Mouse (Mus musculus) stomach, postnatal 0 days (tissue): ENCODE results near the gene Chrna9.

ENCODE experiments used
- CTCF ChIP-seq: IDR thresholded peaks from 2 replicates; pipeline ENCODE4 v1.5.1; 2016; ENCODE audit warnings: antibody characterized with exemption, low read depth, mild to moderate bottlenecking, moderate library complexity
- EP300 ChIP-seq: optimal IDR thresholded peaks from 2 replicates; pipeline ENCODE3; 2016; ENCODE audit warnings: antibody characterized with exemption

DNA sequence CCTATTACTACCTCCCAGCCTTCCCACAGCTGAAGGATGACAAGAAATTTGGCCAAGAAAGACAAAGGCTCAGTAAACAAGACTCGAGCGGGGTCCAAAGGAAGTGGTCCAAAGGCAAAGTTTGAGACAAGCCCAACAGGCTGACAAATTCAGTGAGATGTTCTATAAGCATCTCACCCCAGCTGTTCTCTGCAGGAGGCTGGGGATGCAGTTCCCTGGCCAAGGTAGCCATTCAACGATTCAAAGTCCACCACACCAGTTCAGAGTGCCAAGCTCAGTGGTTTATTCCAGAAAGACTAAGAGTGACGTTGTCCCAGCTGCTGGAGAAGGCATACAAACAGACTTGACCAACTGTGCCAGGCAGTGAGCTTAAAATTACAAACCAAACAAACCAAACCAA lies 4.5 kb upstream of the Chrna9 start:
- TF ChIP-seq CTCF (no peak), EP300 (no peak)
